Mouse (Mus musculus): ENCODE measurements around the gene Cry2. TPM values are rescaled to one million over a fixed set of nuclear protein-coding genes. Genes with fewer than 3 reads are reported as not detected.

Gene Cry2
- polyA plus RNA-seq, 1 experiment from 2014 or later, result 16.1 TPM

DNA sequence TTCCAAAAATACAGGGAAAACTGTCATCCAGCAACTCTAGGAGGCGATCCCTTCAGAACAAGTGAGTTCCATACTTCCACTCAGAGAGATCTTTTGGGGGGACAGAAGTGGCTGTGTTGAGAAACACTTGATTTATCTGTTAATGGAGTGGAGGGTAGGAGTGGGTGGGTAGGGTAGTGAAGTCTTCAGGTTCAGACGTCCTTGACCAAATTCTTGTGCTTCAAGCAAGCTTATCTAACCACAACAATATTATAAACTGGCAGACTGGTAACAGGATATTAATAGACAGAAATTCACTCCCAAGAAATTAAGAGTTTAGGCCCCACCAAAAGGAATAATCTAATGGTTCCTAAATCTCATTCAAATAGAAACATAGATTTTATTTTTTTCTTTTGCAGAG, 3.8 kb downstream of the Cry2 start:
- ATAC-seq (no peak), DNase-seq (ENCODE audit: low spot score) (no peak)
- Histone ChIP-seq H3K9ac (ENCODE audit: low read length) (no peak overlapping the region), H3K36me3 (ENCODE audit: control insufficient read depth, insufficient read depth, low read length) (peaks cover 9% of the 10 kb centered on the region), H3K4me2 (ENCODE audit: low read length) (no peak overlapping the region), H3K27me3 (replicated peaks; ENCODE audit: control insufficient read depth, insufficient read depth, low read length) (0 out of 2 replicates have a peak, but pooled peaks cover 2% of the 10 kb centered on the region), H3K9me3 (replicated peaks; ENCODE audit: control insufficient read depth, low read length) (no peaks in the 10 kb centered on the region), H3K27ac (ENCODE audit: low read depth, low read length) (no peak overlapping the region), H3K4me1 (ENCODE audit: control insufficient read depth, insufficient read depth, low read length) (peaks cover 40% of the 10 kb centered on the region), H3K4me3 (ENCODE audit: low read depth, low read length) (no peak overlapping the region)
- WGBS, result 86% methylated on average over 2 of the region's 2 CpGs

DNA sequence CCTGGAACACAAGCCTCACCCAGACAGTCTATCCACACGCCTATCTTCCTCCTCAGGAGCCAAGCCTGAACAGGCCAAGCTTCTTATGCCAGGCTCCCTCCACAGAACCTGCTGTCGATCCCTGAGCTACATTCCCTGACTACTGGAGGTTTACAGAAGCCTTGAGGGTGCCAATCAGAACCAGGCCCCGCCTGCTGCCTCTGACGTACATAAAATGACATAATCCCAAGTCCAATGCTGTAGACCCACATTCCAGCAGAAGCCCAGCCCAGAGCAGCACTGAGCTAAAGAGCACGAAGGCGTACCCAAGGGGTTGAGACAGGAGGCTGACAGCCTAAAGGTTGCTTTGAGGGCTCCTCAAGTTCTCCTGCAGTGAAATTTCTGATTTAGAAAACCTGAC, 6.0 kb downstream of the Cry2 start:
- H3K9ac ChIP-seq (ENCODE audit: low read length), result no peak overlapping the region
- H3K27me3 ChIP-seq (replicated peaks; ENCODE audit: control insufficient read depth, insufficient read depth, low read length), result no peaks in the 10 kb centered on the region
- peaks cover 53% of the 10 kb centered on the region for H3K4me1 ChIP-seq (ENCODE audit: control insufficient read depth, insufficient read depth, low read length)
- peak; percentile 76 for DNase-seq (ENCODE audit: low spot score)
- 51% methylated on average over 6 of the region's 6 CpGs for WGBS
- H3K9me3 ChIP-seq (replicated peaks; ENCODE audit: control insufficient read depth, low read length), result no peaks in the 10 kb centered on the region
- peak; percentile 37 for ATAC-seq
- no peak overlapping the region for H3K4me2 ChIP-seq (ENCODE audit: low read length)
- H3K27ac ChIP-seq (ENCODE audit: low read depth, low read length), result 0 out of 2 replicates have a peak overlapping the region, but pooled peaks have one; percentile 30
- H3K4me3 ChIP-seq (ENCODE audit: low read depth, low read length), result no peak overlapping the region
- H3K36me3 ChIP-seq (ENCODE audit: control insufficient read depth, insufficient read depth, low read length), result peaks cover 18% of the 10 kb centered on the region

DNA sequence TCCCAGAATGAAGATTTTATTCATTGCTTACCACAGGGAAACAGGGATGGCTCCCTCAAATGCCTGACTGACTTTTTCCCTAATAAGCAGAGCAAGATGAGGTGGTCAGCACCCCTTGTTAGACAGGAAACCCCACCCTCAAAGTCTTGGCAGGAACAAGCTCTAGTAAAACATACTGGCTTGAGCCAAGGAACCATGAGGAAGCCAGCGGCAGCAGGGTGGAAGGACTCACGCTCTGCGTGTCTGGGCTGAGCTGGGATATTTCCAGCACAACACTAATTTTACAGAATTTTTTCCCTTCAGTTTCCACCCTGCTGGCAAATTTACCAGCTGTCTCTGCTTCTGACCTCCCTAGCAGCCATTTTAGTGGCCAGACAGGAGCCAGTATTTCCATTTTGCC, 7.4 kb downstream of the Cry2 start:
- H3K4me2 ChIP-seq (ENCODE audit: low read length), result no peak overlapping the region
- ATAC-seq, result no peak
- no peaks in the 10 kb centered on the region for H3K9me3 ChIP-seq (replicated peaks; ENCODE audit: control insufficient read depth, low read length)
- no peaks in the 10 kb centered on the region for H3K27me3 ChIP-seq (replicated peaks; ENCODE audit: control insufficient read depth, insufficient read depth, low read length)
- 85% methylated on average over 3 of the region's 3 CpGs for WGBS
- no peak for DNase-seq (ENCODE audit: low spot score)
- H3K36me3 ChIP-seq (ENCODE audit: control insufficient read depth, insufficient read depth, low read length), result peaks cover 33% of the 10 kb centered on the region
- 0 out of 2 replicates have a peak overlapping the region, but pooled peaks have one; percentile 6 for H3K27ac ChIP-seq (ENCODE audit: low read depth, low read length)
- H3K4me1 ChIP-seq (ENCODE audit: control insufficient read depth, insufficient read depth, low read length), result peaks cover 39% of the 10 kb centered on the region
- H3K4me3 ChIP-seq (ENCODE audit: low read depth, low read length), result no peak overlapping the region
- H3K9ac ChIP-seq (ENCODE audit: low read length), result no peak overlapping the region

DNA sequence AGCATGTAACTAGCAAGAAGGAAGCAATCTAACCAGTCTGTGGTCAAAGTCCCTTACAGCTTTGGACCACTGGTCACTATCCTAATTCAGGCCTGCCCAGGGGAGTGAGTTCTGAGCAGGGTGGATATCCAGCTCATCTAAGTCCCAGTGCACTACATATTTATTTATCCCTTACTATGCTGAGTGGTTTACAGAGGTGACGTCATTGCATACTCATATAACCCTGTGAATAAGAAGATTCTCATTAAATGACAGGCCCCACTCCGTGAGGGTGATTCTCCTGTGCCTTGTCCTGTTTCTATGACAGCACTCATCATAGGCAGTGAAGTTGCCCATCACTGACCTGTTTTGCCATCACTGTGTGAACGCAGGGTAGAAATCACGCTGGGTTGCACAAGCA, 8.5 kb downstream of the Cry2 start:
- Histone ChIP-seq H3K4me1 (ENCODE audit: control insufficient read depth, insufficient read depth, low read length) (peaks cover 30% of the 10 kb centered on the region), H3K27ac (ENCODE audit: low read depth, low read length) (peak overlapping the region; percentile 65), H3K4me2 (ENCODE audit: low read length) (no peak overlapping the region), H3K4me3 (ENCODE audit: low read depth, low read length) (no peak overlapping the region), H3K36me3 (ENCODE audit: control insufficient read depth, insufficient read depth, low read length) (peaks cover 43% of the 10 kb centered on the region), H3K9ac (ENCODE audit: low read length) (no peak overlapping the region), H3K9me3 (replicated peaks; ENCODE audit: control insufficient read depth, low read length) (no peaks in the 10 kb centered on the region), H3K27me3 (replicated peaks; ENCODE audit: control insufficient read depth, insufficient read depth, low read length) (no peaks in the 10 kb centered on the region)
- DNase-seq (ENCODE audit: low spot score) (no peak), ATAC-seq (no peak)
- WGBS, result 66% methylated on average over 4 of the region's 4 CpGs

DNA sequence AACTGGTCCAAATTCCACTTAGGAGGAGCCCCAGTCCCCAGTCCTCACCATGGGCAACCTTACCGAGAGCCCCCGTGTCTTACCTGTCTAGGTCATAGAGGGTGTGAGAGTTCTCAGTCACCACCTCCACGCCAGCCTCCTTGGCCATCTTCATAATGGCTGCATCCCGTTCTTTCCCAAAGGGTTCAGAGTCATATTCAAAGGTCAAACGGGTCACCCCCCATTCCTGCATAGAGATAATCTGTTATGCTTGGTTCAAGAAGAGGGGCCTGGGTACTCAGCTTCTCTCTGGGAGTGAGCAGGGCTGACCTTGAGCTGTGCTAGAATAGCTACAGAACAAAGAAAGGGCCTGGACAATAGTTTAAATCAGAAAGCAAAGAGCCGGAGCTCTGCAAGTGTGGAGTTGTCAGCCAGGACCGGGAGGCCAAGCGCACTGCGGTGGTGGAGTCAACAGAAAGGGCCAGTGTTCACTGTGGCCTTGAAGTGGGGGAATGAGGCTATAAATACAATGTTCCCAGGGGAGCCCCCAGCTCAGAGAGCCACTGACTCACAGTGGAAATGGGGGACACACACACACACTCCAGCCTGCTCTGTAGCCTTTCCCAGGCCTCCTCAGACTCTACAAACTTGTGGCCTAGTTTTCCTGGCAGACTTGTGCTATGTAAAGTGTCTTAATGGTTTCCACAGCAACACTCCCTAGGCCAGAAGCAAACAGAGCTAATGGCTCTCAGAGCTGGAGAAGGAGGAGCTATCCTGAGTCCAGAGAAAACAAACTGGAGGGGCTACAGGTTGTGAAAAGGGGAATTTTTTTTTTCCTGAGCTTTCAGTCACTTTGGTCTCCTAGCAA, 9.2 kb downstream of the Cry2 start:
- ATAC-seq, result peak; percentile 78
- H3K9me3 ChIP-seq (replicated peaks; ENCODE audit: control insufficient read depth, low read length), result no peaks in the 10 kb centered on the region

DNA sequence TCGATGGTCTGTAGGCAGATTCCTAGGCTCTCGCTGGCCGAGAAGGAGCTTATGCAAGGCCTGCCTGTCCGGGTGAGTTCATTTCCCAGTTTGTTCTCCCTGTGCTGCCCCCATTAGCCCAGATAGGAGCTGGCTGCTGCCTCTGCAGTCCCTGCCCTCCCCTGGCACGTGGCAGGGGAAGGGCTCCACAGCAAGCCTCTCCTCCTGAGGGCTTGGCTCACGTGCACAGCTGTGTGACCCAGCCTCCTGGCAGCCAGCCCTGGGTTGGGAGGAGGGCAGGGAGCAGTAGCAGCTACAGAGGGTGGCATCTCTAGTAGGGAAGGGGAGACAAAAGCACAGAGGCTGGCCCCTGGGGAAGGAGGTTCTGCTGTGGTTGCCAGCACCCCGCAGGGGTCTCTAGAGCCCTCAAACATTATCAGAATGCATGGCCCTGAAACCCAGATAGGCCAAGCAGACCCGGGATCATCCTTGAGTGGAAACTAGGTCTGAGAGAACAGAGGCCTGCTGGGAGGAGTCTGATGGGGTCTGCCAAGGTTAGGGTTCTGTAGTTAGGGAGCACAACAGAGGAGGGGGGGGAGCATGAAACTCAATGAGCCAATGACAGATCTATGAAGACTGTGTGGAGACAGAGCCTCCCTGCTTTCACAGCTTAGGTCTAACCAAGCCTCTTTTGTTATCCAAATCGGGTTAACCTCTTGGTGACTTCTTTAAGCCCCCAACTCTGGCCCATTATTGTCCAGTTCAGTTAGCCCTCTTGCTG, 10.0 kb downstream of the Cry2 start:
- Histone ChIP-seq H3K36me3 (ENCODE audit: control insufficient read depth, insufficient read depth, low read length) (peaks cover 56% of the 10 kb centered on the region), H3K4me2 (ENCODE audit: low read length) (no peak overlapping the region), H3K27ac (ENCODE audit: low read depth, low read length) (peak overlapping the region; percentile 70), H3K9ac (ENCODE audit: low read length) (no peak overlapping the region), H3K9me3 (replicated peaks; ENCODE audit: control insufficient read depth, low read length) (no peaks in the 10 kb centered on the region), H3K27me3 (replicated peaks; ENCODE audit: control insufficient read depth, insufficient read depth, low read length) (no peaks in the 10 kb centered on the region), H3K4me3 (ENCODE audit: low read depth, low read length) (no peak overlapping the region), H3K4me1 (ENCODE audit: control insufficient read depth, insufficient read depth, low read length) (peaks cover 30% of the 10 kb centered on the region)
- WGBS, result 56% methylated on average over 9 of the region's 9 CpGs
- DNase-seq (ENCODE audit: low spot score) (peak; percentile 65), ATAC-seq (peak; percentile 61)

More for the DNA sequence above, 9.2 kb downstream of the Cry2 start:
- Histone ChIP-seq H3K36me3 (ENCODE audit: control insufficient read depth, insufficient read depth, low read length) (peaks cover 50% of the 10 kb centered on the region), H3K4me3 (ENCODE audit: low read depth, low read length) (no peak overlapping the region), H3K4me1 (ENCODE audit: control insufficient read depth, insufficient read depth, low read length) (peaks cover 30% of the 10 kb centered on the region), H3K27ac (ENCODE audit: low read depth, low read length) (peak overlapping the region; percentile 70), H3K4me2 (ENCODE audit: low read length) (no peak overlapping the region), H3K27me3 (replicated peaks; ENCODE audit: control insufficient read depth, insufficient read depth, low read length) (no peaks in the 10 kb centered on the region), H3K9ac (ENCODE audit: low read length) (no peak overlapping the region)
- WGBS, result 52% methylated on average over 9 of the region's 9 CpGs
- DNase-seq (ENCODE audit: low spot score), result peak; percentile 89

DNA sequence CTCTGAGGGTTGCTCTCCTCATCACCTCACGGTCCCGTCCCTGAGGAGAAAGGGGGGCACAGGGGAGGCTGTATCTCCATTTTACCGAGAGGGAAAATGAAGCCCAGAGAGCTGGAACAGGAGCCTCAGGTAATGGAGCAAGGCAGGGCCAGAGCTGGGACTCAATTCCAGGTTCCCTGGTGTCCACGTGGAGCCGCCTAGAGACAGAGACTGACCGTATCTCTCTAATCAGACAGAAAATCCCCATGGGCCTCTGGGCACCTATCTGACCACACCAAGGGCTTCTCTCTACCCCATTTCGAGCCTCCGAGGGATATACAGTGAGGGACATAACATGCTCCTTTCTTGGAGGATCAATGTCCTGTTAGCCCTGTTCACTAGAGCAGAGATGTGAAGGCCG, 10.7 kb downstream of the Cry2 start:
- H3K36me3 ChIP-seq (ENCODE audit: control insufficient read depth, insufficient read depth, low read length), result peaks cover 62% of the 10 kb centered on the region
- H3K27ac ChIP-seq (ENCODE audit: low read depth, low read length), result 0 out of 2 replicates have a peak overlapping the region, but pooled peaks have one; percentile 70
- WGBS, result 89% methylated on average over 9 of the region's 9 CpGs
- no peaks in the 10 kb centered on the region for H3K9me3 ChIP-seq (replicated peaks; ENCODE audit: control insufficient read depth, low read length)
- H3K4me1 ChIP-seq (ENCODE audit: control insufficient read depth, insufficient read depth, low read length), result peaks cover 26% of the 10 kb centered on the region
- no peak for ATAC-seq
- H3K27me3 ChIP-seq (replicated peaks; ENCODE audit: control insufficient read depth, insufficient read depth, low read length), result no peaks in the 10 kb centered on the region
- H3K4me3 ChIP-seq (ENCODE audit: low read depth, low read length), result no peak overlapping the region
- H3K4me2 ChIP-seq (ENCODE audit: low read length), result no peak overlapping the region
- H3K9ac ChIP-seq (ENCODE audit: low read length), result no peak overlapping the region
- DNase-seq (ENCODE audit: low spot score), result no peak

DNA sequence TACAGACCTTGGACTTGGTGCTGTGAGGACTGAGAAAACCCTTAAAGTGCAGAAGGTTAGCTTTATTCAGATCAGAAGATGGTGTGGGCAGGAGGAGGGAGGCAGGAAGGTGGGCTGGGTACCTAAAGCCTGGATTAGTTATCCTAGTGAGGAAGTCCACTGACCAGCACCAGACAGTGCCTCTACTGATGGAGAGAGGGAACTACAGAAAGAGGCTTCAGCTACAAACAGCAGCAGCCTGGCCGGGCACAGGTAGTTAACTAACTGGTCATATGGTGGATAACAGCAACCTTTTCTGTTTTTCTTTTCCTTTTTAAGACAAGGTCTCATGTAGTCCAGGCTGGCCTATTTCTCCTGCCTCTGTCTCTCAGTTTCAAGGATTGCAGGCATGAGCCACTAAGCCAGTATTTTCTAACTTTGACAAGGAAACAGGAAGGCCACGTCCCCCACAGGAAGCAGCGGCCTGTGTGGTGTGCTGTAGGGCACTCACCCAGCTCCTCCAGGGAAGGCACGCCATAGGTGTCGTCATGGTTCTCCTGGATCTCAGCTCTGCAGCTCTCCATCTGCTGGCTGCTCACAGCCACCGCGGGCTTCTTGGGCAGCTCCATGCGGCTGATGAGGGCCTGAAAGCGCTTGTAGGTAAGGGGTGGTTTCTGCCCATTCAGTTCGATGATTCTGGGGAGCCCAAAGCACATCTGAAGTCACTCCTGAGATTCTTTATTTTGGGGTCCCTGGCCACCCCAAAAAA, 11.3 kb downstream of the Cry2 start:
- Histone ChIP-seq H3K27me3 (replicated peaks; ENCODE audit: control insufficient read depth, insufficient read depth, low read length) (no peaks in the 10 kb centered on the region), H3K27ac (ENCODE audit: low read depth, low read length) (no peak overlapping the region), H3K9ac (ENCODE audit: low read length) (no peak overlapping the region), H3K4me3 (ENCODE audit: low read depth, low read length) (no peak overlapping the region), H3K9me3 (replicated peaks; ENCODE audit: control insufficient read depth, low read length) (no peaks in the 10 kb centered on the region), H3K4me1 (ENCODE audit: control insufficient read depth, insufficient read depth, low read length) (peaks cover 21% of the 10 kb centered on the region; the same call in 1 of the 2 replicates), H3K4me2 (ENCODE audit: low read length) (no peak overlapping the region), H3K36me3 (ENCODE audit: control insufficient read depth, insufficient read depth, low read length) (peaks cover 68% of the 10 kb centered on the region)
- ATAC-seq (no peak), DNase-seq (ENCODE audit: low spot score) (no peak)
- 82% methylated on average over 10 of the region's 10 CpGs for WGBS

Data from forebrain, embryonic 14.5 days (tissue).